Mouse (Mus musculus) CD4-positive naive resting alpha-beta T cell, adult 57 days (primary cell): ENCODE data around the gene Ddx43. TPM values are rescaled to one million over a fixed set of nuclear protein-coding genes. Genes with fewer than 3 reads are reported as not detected.

ENCODE experiments used
- total RNA-seq: library from RNA; stranded (reverse); gene quantifications from one replicate; pipeline ENCODE4 v1.2.4, GENCODE M21; 2023

Gene Ddx43
- total RNA-seq: 0.41 TPM

GRCm38 (mm10) chr9:78395630-78396351 is at the start of gene Ddx43:
Gene Ddx43, plus strand, starts transcription at chr9:78395777.

GRCm38 (mm10) chr9:78355611-78356010 is 40.0 kb upstream of the Ddx43 start, which contains the start of gene Gsta2:
Gene Gsta2, minus strand, starts transcription at chr9:78355788.

GRCm38 (mm10) chr9:78367959-78368358 is 27.6 kb upstream of the Ddx43 start, which contains the start of gene Dppa5a:
Gene Dppa5a, minus strand, starts transcription at chr9:78368177.

GRCm38 (mm10) chr9:78378113-78378785 is 17.3 kb upstream of the Ddx43 start, which contains the start of gene Ooep:
Gene Ooep, minus strand, starts transcription at chr9:78378725.

GRCm38 (mm10) chr9:78442579-78443392 is 47.2 kb downstream of the Ddx43 start, which contains the start of gene Cgas:
Gene Cgas, minus strand, starts transcription at chr9:78443237.

GRCm38 (mm10) chr9:78447973-78448873 is 52.6 kb downstream of the Ddx43 start, which contains the start of the genes Mto1 and Gm17324:
Gene Mto1, plus strand, starts transcription at chr9:78448208.
Gene Gm17324, minus strand, starts transcription at chr9:78448786.

Other genes with a start within 250 kb of the Ddx43 start
- gene Gsta4, start 213.0 kb upstream of the Ddx43 start, total RNA-seq: 0.62 TPM
- gene Gsta1, start 165.1 kb upstream of the Ddx43 start, total RNA-seq: not detected
- gene Gm3776, start 138.6 kb upstream of the Ddx43 start, total RNA-seq: not detected
- not detected for gene Gm10639, start 105.9 kb upstream of the Ddx43 start, total RNA-seq
- not detected for gene Omt2a, start 81.0 kb upstream of the Ddx43 start, total RNA-seq
- not detected for gene Omt2b, start 68.2 kb upstream of the Ddx43 start, total RNA-seq
- not detected for gene Gsta2, start 40.0 kb upstream of the Ddx43 start, total RNA-seq
- not detected for gene Dppa5a, start 27.6 kb upstream of the Ddx43 start, total RNA-seq
- not detected for gene Ooep, start 17.1 kb upstream of the Ddx43 start, total RNA-seq
- gene Cgas, start 47.5 kb downstream of the Ddx43 start, total RNA-seq: 2.4 TPM
- 23.9 TPM for gene Mto1, start 52.4 kb downstream of the Ddx43 start, total RNA-seq
- 0.65 TPM for gene Gm17324, start 53.0 kb downstream of the Ddx43 start, total RNA-seq
- gene Eef1a1, start 93.4 kb downstream of the Ddx43 start, total RNA-seq: 10,804 TPM
- gene Slc17a5, start 192.3 kb downstream of the Ddx43 start, total RNA-seq: 6.9 TPM
- gene Cd109, start 219.8 kb downstream of the Ddx43 start, total RNA-seq: not detected